Mouse (Mus musculus): ENCODE data around the gene Pgp. TPM values are rescaled to one million over a fixed set of nuclear protein-coding genes. Genes with fewer than 3 reads are reported as not detected.
A peak's percentile ranks its signal among the peaks of the same experiment; 100 is the strongest.

The Pgp gene
- polyA plus RNA-seq, 1 experiment from 2014 or later, result 60.5 TPM

GRCm38 (mm10) chr17:24477053-24477984 is 7.1 kb downstream of the Pgp start:
- no peak for ATAC-seq (replicated peaks; ENCODE audit: insufficient number of reproducible peaks, insufficient read depth, low FRiP score, low read depth)
- H3K4me1 ChIP-seq (replicated peaks), result peaks cover 30% of the 10 kb centered on the region
- no peak overlapping the region; the same call in 1 of the 2 replicates for H3K9ac ChIP-seq
- H3K4me2 ChIP-seq, result no peak overlapping the region
- H3K27me3 ChIP-seq, result no peaks in the 10 kb centered on the region
- H3K36me3 ChIP-seq, result peaks cover 29% of the 10 kb centered on the region
- WGBS, result 92% methylated on average over 20 of the region's 20 CpGs
- H3K9me3 ChIP-seq (replicated peaks), result no peaks in the 10 kb centered on the region
- H3K4me3 ChIP-seq, result no peak overlapping the region; the same call in 1 of the 2 replicates
- no peak overlapping the region for H3K27ac ChIP-seq

- no peak overlapping the region for H3K27ac ChIP-seq
- peak overlapping the region; percentile 60 for H3K4me2 ChIP-seq
- no peak for ATAC-seq (replicated peaks; ENCODE audit: insufficient number of reproducible peaks, insufficient read depth, low FRiP score, low read depth)
- peak overlapping the region; percentile 81 for H3K4me3 ChIP-seq
- 49% methylated on average over 11 of the region's 11 CpGs for WGBS
- no peaks in the 10 kb centered on the region for H3K27me3 ChIP-seq
- H3K36me3 ChIP-seq, result peaks cover 29% of the 10 kb centered on the region
- H3K9me3 ChIP-seq (replicated peaks), result no peaks in the 10 kb centered on the region
- peaks cover 23% of the 10 kb centered on the region for H3K4me1 ChIP-seq (replicated peaks)
- H3K9ac ChIP-seq, result peak overlapping the region; percentile 55
Observed at GRCm38 (mm10) chr17:24477985-24478600, 7.9 kb downstream of the Pgp start.

GRCm38 (mm10) chr17:24478663-24479380 is 8.6 kb downstream of the Pgp start, which contains the start of gene Mlst8:
TSS of gene Mlst8 (minus strand) at chr17:24479078.
- Histone ChIP-seq H3K36me3 (peaks cover 29% of the 10 kb centered on the region), H3K27me3 (no peaks in the 10 kb centered on the region), H3K4me1 (replicated peaks) (peaks cover 19% of the 10 kb centered on the region), H3K9me3 (replicated peaks) (no peaks in the 10 kb centered on the region), H3K27ac (peak within 1 kb of the TSS; percentile 94), H3K4me2 (peak within 1 kb of the TSS; percentile 60), H3K9ac (peak within 1 kb of the TSS; percentile 91), H3K4me3 (peak within 1 kb of the TSS; percentile 81)
- under 1% methylated on average over 48 of the region's 48 CpGs for whole genome bisulfite sequencing
- ATAC-seq (replicated peaks; ENCODE audit: insufficient number of reproducible peaks, insufficient read depth, low FRiP score, low read depth), result peak; percentile 91

- Histone ChIP-seq H3K9ac (no peak overlapping the region), H3K27me3 (no peaks in the 10 kb centered on the region), H3K4me3 (peak overlapping the region; percentile 81), H3K27ac (no peak overlapping the region), H3K4me2 (peak overlapping the region; percentile 60), H3K36me3 (peaks cover 29% of the 10 kb centered on the region), H3K4me1 (replicated peaks) (peaks cover 14% of the 10 kb centered on the region), H3K9me3 (replicated peaks) (no peaks in the 10 kb centered on the region)
- WGBS, result 21% methylated on average over 1 of the region's 1 CpGs
- no peak for ATAC-seq (replicated peaks; ENCODE audit: insufficient number of reproducible peaks, insufficient read depth, low FRiP score, low read depth)
Observed at GRCm38 (mm10) chr17:24479431-24479830, 9.2 kb downstream of the Pgp start.

GRCm38 (mm10) chr17:24480201-24480826 is 10.1 kb downstream of the Pgp start:
- Histone ChIP-seq H3K4me2 (0 out of 2 replicates have a peak overlapping the region, but pooled peaks have one; percentile 4), H3K4me1 (replicated peaks) (peaks cover 16% of the 10 kb centered on the region), H3K36me3 (peaks cover 21% of the 10 kb centered on the region), H3K9me3 (replicated peaks) (no peaks in the 10 kb centered on the region), H3K27ac (no peak overlapping the region), H3K27me3 (0 out of 2 replicates have a peak, but pooled peaks cover 2% of the 10 kb centered on the region), H3K9ac (no peak overlapping the region), H3K4me3 (no peak overlapping the region)
- 49% methylated on average over 3 of the region's 3 CpGs for WGBS
- no peak for ATAC-seq (replicated peaks; ENCODE audit: insufficient number of reproducible peaks, insufficient read depth, low FRiP score, low read depth)

- ATAC-seq (replicated peaks; ENCODE audit: insufficient number of reproducible peaks, insufficient read depth, low FRiP score, low read depth), result no peak
- Histone ChIP-seq H3K9ac (no peak overlapping the region), H3K9me3 (replicated peaks) (no peaks in the 10 kb centered on the region), H3K27me3 (0 out of 2 replicates have a peak, but pooled peaks cover 9% of the 10 kb centered on the region), H3K4me3 (no peak overlapping the region), H3K4me1 (replicated peaks) (peaks cover 21% of the 10 kb centered on the region), H3K27ac (no peak overlapping the region), H3K4me2 (no peak overlapping the region), H3K36me3 (peaks cover 12% of the 10 kb centered on the region)
- WGBS, result 91% methylated on average over 20 of the region's 20 CpGs
Observed at GRCm38 (mm10) chr17:24481027-24481815, 11.0 kb downstream of the Pgp start.

- H3K4me2 ChIP-seq, result no peak overlapping the region
- H3K36me3 ChIP-seq, result no peaks in the 10 kb centered on the region
- H3K27me3 ChIP-seq, result peaks cover 30% of the 10 kb centered on the region
- no peaks in the 10 kb centered on the region for H3K9me3 ChIP-seq (replicated peaks)
- 87% methylated on average over 3 of the region's 3 CpGs for WGBS
- H3K9ac ChIP-seq, result no peak overlapping the region
- peaks cover 17% of the 10 kb centered on the region for H3K4me1 ChIP-seq (replicated peaks)
- no peak for ATAC-seq (replicated peaks; ENCODE audit: insufficient number of reproducible peaks, insufficient read depth, low FRiP score, low read depth)
- H3K4me3 ChIP-seq, result no peak overlapping the region
- no peak overlapping the region for H3K27ac ChIP-seq
Observed at GRCm38 (mm10) chr17:24483495-24483894, 13.3 kb downstream of the Pgp start.

GRCm38 (mm10) chr17:24485090-24485860 is 15.1 kb downstream of the Pgp start:
- Histone ChIP-seq H3K36me3 (no peaks in the 10 kb centered on the region), H3K27ac (no peak overlapping the region), H3K9ac (no peak overlapping the region), H3K27me3 (peaks cover 47% of the 10 kb centered on the region), H3K4me2 (no peak overlapping the region), H3K9me3 (replicated peaks) (no peaks in the 10 kb centered on the region), H3K4me3 (no peak overlapping the region), H3K4me1 (replicated peaks) (peaks cover 21% of the 10 kb centered on the region)
- 41% methylated on average over 11 of the region's 11 CpGs for WGBS
- ATAC-seq (replicated peaks; ENCODE audit: insufficient number of reproducible peaks, insufficient read depth, low FRiP score, low read depth), result no peak

- Histone ChIP-seq H3K27ac (no peak within 1 kb of the TSS), H3K4me2 (peak within 1 kb of the TSS; percentile 98), H3K36me3 (no peaks in the 10 kb centered on the region), H3K9ac (peak within 1 kb of the TSS; percentile 68), H3K27me3 (peaks cover 69% of the 10 kb centered on the region), H3K9me3 (replicated peaks) (no peaks in the 10 kb centered on the region), H3K4me1 (replicated peaks) (peaks cover 21% of the 10 kb centered on the region), H3K4me3 (peak within 1 kb of the TSS; percentile 72)
- under 1% methylated on average over 38 of the region's 45 CpGs for WGBS
- peak; percentile 48 for ATAC-seq (replicated peaks; ENCODE audit: insufficient number of reproducible peaks, insufficient read depth, low FRiP score, low read depth)
Observed at GRCm38 (mm10) chr17:24488186-24488661, 18.0 kb downstream of the Pgp start, which contains the start of gene Caskin1. TSS of gene Caskin1 (plus strand) at chr17:24488601.
